Mouse (Mus musculus): ENCODE results near the gene Gnpnat1.

Gnpnat1 gene

DNA sequence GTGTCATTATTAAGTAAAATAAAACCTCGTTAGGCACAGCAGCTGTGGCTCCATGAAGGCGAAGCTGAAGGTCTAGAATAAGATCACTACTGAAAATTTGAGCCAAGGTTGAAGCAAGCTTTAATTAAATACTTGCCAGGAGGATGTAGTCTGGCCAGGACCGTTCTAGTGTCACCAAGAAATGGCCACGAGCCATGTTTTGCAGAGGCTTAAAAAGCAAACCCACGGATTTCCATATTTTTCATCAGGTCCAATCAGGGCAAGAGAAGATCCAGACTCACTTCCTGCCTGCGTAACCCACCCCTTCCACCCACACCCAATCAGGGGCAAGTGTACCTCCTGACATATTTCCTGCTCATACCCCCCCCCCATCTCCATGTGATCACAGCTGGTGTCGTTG lies 1.1 kb downstream of the Gnpnat1 start:
- peak; percentile 25 for DNase-seq (ENCODE audit: low read depth, low spot score)

DNA sequence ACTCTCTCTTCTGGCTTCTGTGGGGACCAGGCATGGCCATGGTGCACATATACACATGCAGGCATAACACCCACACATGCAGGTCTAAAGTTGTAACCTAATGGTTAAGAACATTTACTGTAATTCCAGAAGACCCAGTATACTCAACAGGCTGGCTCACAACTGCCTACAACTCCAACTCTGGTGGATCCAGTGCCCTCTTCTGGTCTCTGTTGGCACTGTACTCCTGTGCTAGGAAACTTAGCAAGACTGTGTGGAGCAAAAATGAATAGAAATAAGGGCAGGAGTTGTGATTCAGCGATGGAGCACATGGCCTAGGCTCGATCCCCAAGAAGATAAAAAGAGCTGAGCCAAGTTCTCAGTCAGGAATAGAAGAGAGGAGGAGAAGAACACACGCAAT lies 4.9 kb downstream of the Gnpnat1 start:
- DNase-seq (ENCODE audit: low read depth, low spot score): no peak

DNA sequence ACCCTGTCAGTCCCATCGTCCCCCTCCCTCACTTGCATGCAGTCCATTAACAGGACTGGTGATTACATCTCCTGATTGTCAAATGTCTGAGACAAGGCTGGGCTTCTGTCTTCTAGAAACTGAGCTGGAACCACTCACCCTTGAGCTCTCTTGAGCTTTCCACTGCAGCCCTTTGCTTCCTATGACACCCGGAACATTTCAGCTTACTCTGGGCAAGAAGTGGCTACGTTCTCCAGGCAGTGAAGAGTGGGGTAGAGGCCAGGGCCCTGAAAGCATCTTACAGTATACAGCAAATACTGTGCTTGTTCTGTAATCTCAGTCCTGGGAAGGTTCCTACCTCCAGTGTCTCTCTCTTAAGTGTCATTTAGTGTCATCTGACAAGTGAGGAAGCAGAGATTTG lies 15.5 kb downstream of the Gnpnat1 start:
- DNase-seq (ENCODE audit: low read depth, low spot score): no peak

DNA sequence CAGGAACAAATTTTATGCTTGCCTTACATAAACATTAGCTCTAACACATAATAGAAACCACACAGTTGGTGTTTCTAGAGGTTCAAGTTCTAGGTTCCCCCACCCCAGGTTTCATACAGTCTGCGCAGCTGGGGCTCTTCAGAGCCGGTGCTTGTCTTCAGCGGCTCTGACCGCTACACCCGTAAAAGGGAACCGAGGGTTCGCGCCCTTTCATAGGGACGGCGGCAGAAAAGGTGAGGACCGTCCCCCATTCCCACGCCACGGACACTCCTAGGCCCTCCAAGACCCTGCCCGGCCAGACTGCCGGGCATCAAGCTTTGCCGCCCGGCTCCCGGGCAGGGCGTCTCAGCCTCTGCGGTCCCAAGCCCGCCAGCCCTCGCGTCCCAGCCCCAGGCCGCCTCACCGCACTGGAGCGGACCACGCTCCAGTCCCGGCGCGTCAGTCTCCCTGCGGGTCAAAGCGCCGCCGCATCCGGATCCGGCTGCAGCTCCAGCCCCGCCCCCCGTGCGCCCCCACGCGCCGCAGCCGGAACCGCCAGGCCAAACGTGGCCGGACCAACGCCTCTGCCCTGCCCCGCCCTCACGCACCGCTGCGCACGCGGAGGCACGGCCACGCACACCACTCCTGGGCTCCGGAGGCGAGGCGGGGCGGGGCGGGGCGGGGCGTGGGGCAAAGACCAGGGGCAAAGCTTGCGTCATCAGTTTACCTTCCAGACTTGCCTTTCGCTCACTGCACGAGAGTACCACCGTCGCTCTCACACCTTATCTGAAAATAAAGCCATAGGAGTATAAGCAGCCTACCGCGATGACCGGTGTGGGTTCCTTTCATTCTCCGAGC lies 16.1 kb downstream of the Gnpnat1 start:
- peak; percentile 85 for DNase-seq (ENCODE audit: low read depth, low spot score)

DNA sequence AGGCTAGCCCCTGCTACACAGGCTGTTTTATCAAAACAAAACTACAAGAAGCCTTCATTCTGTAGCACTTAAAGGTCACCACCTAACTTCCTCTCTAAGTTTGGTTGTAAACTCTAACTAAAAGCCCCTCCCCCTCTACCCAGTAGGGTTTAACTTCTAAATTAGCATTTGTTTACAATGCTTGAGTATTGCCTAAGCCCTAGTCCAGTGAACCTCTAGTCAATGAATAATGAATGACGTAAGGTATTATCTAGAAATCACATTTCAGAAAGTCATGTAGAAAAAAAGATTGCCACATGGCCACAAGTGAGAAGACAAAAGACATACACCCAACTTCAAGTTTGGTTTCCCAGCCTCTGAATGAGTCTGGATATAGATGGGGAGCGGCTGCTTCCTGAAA lies 17.2 kb downstream of the Gnpnat1 start:
- no peak for DNase-seq (ENCODE audit: low read depth, low spot score)

DNA sequence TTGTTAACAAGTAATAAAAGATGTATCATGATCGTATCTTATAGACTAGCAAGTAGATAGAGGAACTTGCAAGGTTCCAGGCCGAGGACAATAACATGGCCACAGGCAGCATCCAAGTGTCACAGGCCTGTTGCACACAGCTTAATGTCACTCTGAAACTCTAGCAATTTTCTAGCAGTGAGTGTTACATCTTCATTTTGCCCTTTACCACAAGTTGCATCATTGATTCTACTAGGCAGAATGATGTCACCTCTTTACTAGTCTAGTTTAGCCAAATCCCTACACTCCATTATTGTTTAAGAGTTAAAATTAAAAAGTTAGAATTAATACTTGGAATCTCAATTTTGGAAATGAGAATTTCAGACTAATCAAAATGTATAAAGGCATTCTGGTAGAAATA lies 19.1 kb downstream of the Gnpnat1 start:
- no peak for DNase-seq (ENCODE audit: low read depth, low spot score)

DNA sequence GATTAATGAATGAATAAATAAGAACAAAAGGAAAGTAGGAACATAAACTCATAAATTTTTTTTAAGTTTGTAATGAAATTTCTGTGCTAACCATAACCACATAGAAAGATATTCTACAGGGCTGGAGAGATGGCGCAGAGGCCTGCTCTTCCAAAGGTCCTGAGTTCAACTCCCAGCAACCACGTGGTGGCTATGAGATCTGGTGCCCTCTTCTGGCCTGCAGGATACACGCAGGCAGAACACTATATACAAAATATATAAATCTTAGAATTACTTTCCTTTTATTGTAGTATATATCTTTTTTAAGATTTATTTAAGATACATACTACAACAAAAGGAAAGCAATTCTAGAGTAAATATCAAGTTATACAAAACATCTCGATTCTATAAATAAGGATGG lies 21.8 kb downstream of the Gnpnat1 start:
- DNase-seq (ENCODE audit: low read depth, low spot score): no peak

DNA sequence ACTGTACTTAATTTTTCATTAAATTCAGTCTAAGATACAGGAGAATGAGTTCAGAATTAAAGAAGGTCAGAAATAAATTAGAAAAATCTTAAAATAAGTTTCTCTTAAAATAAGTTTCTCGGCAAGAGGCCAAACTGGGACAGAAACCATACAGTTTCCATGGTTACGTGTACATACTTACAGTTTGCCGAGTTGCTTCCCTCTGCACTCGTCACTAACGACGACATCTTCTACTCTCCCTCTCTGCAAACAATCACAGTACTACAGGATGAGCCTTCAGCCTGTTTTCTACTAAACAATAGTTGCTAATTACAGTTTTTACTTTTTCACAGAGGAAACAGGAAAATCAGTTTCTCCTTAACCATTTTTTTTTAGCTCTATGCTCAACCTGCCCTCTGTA lies 24.0 kb downstream of the Gnpnat1 start:
- DNase-seq (ENCODE audit: low read depth, low spot score): no peak

DNA sequence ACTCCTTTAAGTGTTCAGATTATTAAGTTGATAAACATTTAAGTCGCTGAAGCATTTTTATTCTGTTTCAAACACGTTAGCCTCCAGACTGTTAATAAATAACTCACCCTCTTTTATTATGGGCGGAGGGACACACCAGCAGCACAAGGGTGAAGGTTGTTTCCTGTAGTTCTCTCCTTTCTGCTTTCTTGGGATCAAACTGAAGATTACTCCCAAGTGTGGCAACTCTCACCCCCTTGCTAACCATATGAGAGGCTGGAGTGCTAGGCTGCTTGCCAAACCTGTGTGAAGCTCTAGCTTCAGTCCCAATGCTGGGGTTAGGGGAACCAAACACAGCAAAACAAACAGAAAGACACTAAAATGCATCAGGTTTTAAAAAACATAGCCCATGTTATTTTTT lies 25.9 kb downstream of the Gnpnat1 start:
- no peak for DNase-seq (ENCODE audit: low read depth, low spot score)

DNA sequence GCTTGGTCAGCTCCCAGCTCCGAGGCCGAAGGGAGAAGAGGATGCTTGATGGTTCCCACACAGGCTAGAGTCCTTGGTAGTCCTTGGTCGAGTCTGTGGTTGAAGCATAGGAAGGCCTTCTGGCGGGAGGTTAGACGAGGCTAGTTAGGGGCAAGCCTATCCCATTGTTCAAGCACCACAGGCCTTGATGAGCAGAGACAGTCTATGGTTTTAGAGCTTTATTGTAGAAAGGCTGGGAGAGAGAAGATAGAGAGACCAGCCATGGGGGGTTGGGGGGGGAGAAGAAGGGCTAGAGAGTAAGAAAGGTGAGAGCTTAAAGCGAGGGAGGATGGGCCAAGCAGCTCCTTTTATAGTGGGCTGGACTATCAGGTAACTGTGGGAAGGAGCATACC lies 39.5 kb downstream of the Gnpnat1 start:
- no peak for DNase-seq (ENCODE audit: low read depth, low spot score)

DNA sequence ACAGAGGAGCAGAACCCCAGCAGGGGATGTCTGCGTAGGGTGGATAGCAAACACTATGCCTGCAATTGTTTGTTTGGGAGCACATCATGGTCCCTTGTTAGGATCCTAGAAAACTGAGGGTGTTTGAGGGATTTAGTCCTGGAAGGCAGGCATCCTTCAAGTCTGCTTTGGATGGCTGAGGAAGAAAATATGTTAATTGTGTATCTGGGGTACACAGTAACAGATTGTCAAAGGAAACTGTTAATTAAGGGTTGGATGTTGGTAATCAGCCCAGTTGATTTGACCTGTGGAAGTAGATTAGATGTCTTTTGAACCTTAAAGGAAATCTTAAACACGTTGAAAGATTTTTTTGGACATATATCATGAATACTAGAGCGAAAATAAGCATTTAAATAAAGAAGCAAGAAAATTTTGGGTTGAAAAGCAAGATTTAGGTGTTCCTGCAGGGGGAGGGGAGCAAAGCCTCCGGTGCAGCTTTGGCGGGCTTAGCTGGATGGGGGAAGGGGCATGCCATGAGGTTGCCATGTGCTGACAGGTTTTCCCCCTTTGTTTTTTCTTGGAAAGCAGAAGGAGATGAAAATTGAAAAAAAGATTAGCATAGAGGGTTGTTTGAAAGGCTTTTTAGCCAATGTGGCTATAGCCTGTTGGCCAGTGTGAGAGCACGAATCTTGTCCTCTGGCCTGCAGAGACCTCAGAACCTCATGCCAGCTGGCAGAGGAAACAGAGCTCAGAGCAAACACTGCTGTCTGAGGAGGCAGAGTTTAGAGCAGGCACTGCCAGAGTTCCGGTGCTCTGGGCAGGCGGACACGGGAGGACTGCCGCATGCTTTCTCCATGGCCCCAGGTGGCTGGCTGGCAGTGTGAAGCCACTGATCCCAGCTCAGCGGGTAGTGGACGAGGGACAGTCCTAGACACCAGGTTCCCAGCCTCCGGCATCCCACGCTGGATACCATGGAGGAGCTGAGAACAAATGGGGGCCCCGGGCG lies 40.2 kb downstream of the Gnpnat1 start:
- DNase-seq (ENCODE audit: low read depth, low spot score): peak; percentile 52

DNA sequence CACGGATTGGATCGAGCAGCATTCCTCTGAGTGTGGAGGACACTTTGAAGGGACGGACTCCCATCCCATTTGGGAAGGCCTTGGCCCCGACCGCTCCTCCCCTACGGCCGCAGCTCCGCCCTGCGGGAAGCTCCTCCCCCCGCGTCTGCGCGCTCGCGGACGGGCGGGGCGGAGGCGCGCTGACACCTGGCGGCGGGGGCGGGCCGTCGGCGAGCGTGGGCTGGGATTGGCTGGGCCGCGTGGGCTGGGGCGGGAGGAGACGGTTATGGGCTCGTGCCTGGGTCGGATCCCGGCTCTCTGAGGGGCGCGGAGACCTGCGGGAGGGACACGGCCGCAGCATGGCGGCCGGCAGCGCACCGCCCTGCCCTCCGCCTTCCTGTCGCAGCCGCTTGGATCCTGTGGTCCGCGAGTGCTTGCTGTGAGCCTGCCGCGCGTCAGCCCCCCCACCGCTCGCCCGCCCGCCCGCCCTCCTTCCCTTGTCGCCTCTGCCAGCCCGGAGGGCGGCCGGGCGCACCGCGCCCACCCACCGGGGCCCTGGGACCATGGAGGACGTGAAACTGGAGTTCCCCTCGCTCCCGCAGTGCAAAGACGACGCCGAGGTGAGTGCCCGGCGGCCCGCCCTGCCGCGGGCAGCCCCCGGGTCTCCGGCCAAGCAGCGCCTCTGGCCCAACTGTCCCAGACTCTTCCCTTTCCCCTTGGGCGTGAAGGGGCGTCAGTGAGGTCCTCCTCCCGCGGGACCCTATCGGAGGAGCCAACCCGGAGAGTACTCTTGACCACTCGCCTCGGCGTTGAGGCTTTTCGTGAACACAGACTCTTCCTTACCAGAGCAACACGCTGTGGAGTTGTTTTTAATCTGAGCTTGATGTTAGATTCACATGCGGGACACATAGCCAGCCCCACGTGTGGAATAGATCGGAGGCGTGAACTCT lies 53.5 kb downstream of the Gnpnat1 start, which contains the start of gene Styx:
Gene Styx (plus strand): TSS at position 163 of the 929 bp plus-strand sequence.
- DNase-seq (ENCODE audit: low read depth, low spot score): peak; percentile 88

DNA sequence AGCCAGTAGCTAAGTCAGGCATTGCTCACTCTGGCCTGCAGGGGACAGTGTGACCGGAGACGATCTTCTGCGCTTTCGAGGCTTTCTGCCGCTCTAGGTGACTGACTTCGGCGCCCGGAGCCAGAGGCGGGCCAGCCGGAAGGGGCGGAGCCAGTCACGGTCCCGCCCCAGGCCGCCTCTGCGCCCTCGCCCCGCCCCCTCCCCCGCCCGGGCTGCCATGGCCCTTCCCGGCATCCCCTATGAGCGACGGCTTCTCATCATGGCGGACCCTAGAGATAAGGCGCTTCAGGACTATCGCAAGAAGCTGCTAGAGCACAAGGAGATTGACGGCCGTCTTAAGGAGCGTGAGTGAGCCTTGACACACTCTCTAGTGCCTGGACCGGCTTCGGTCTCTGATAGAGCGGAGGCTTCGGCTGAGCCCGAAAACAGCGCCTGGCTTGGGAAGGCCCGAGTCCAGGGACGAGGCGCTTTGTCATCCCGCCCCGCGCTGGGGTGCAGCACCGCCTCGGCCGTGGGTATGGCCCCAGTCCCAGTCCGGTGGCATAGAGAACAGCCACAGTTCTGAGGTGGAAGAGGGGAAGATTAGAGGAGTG lies 75.0 kb downstream of the Gnpnat1 start, which contains the start of gene Psmc6:
Gene Psmc6 (plus strand): TSS at position 200 of the 593 bp plus-strand sequence.
- peak; percentile 93 for DNase-seq (ENCODE audit: low read depth, low spot score)

DNA sequence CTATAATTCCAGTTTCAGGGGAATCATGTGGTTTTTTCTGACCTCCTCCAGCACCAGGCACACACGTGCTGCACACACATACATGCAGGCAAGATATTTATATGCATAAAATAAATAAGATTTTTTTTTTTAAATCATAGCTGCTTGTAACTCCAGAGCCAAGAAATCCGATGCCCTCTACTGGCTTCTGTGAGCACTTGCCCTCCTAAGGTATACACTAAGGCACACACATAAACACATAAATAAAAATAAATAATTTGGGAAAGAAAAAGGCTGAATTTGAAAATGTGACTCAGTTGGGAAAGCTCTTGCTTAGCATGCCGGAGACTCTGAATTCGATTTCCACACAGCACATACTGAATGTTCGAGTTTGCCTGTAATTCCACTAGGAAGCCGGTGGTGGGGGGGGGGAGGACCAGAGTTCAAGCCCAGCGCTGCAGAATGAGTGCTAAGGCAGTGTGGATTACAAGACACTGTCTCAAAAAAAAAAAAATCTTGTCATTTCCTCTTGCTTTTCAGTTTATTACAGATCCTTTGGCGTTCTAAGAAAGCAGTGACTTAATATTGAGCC lies 75.6 kb downstream of the Gnpnat1 start:
- DNase-seq (ENCODE audit: low read depth, low spot score): no peak

DNA sequence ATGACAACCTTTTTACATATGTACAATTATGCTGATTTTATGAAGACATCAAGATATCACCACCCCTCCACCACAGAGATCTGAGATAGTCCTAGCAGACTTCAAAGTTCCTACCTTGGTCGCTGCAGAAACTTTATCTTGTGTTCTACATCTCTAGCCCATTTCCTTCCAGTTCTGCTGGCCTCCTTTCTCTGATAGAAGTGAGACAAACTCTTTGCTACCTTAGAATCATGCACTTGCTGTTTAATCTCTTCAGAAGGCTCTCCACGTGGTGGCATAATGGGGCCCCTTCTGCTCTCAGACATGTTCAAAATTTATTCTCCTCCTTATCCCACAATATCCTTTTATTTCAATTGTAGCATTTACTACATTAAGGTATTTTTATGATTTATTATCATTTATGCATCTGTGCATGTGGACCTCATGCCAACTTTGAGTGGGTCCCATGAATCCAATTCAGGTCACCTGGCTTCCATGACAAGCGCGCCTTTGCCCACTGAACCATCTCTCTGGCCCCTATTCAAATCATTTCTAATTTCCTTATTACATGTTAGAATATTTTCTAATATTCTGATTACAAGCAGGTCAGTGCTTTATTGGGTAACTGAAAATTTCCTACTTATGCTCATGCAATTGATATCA lies 76.5 kb downstream of the Gnpnat1 start:
- DNase-seq (ENCODE audit: low read depth, low spot score): no peak

Data from skeletal muscle tissue, adult 2 months (tissue).